ENCODE assay signal across 12 mouse cellular contexts in genomic region chr8:48615088-48615487, GRCm38 (mm10).
DNase-seq lines count a peak whose midpoint lies in the region; ATAC-seq and TF ChIP-seq lines count a peak whose summit lies in the region.
"Had no signal": no experiment of that assay in that cellular context is flagged by ENCODE, and none has a peak within 500 bp of the region (broad histone marks: within the 10 kb centered on the region; RNA-seq: fewer than 3 reads in every experiment).

No protein-coding gene starts in this region.

- intact Hi-C loops in heart, postnatal 10 days (cut with DNase I), result no loop called here
- intact Hi-C loops in heart, adult 2 months (cut with DNase I), result no loop called here

- no peak for TF ChIP-seq EP300 in heart, adult 2 months (IDR thresholded peaks at IDR 0.05; ENCODE audit: insufficient read depth, low read depth, low read length)
- TF ChIP-seq EP300 in ES-Bruce4 (IDR thresholded peaks at IDR 0.05; ENCODE audit: insufficient read depth, low read depth, low read length), result no peak

- H3K79me2 ChIP-seq in heart, adult 2 months (replicated peaks; ENCODE audit: control insufficient read depth, insufficient read depth, low read length), result no peaks in the 10 kb centered on the region

- DNase-seq in heart, postnatal 10 days, result peak; percentile 15 to 37
- no peak for DNase-seq in heart, adult 2 months
- peak; percentile 11 for DNase-seq in gastrocnemius, postnatal 10 days
- no peak for DNase-seq in liver
- no peak for DNase-seq in adrenal gland, adult 18-20 months (ENCODE audit: low spot score in 2 of 2)
- no peak for DNase-seq in neural tube, embryonic 10.5 days (ENCODE audit: extremely low spot score, low spot score)

- whole genome bisulfite sequencing in heart, adult 2 months, result 58% methylated on average over 8 of the region's 8 CpGs
- WGBS in embryonic facial prominence, embryonic 12.5 days, result 13% methylated on average over 8 of the region's 8 CpGs

- no peak overlapping the region for H3K27ac ChIP-seq in heart, adult 2 months
- peak overlapping the region; percentile 72 for H3K27ac ChIP-seq in ES-Bruce4 (ENCODE audit: insufficient read depth, low read length)
- H3K27ac ChIP-seq in embryonic facial prominence, embryonic 12.5 days, result peak overlapping the region; percentile 14
- H3K27ac ChIP-seq: heart, embryonic 13.5 days; intestine, embryonic 15.5 days; lung, embryonic 15.5 days had no signal

- no peak for ATAC-seq in embryonic facial prominence, embryonic 12.5 days (ENCODE audit: insufficient number of reproducible peaks, insufficient read depth, low FRiP score, low TSS enrichment)
- ATAC-seq: intestine, embryonic 15.5 days; Patski had no signal

- H3K9ac ChIP-seq in heart, adult 2 months (ENCODE audit: low read depth, low read length), result no peak overlapping the region
- H3K9ac ChIP-seq in ES-Bruce4 (ENCODE audit: low read depth, poor library complexity, severe bottlenecking), result no peak overlapping the region
- no peak overlapping the region for H3K9ac ChIP-seq in embryonic facial prominence, embryonic 12.5 days
- H3K9ac ChIP-seq: heart, embryonic 13.5 days; intestine, embryonic 15.5 days; lung, embryonic 15.5 days had no signal

- H3K36me3 ChIP-seq in heart, adult 2 months (ENCODE audit: control insufficient read depth, insufficient read depth, low read length), result no peaks in the 10 kb centered on the region
- no peaks in the 10 kb centered on the region for H3K36me3 ChIP-seq in ES-Bruce4 (ENCODE audit: control insufficient read depth, insufficient read depth, low read length, poor library complexity, severe bottlenecking)
- H3K36me3 ChIP-seq in embryonic facial prominence, embryonic 12.5 days, result no peaks in the 10 kb centered on the region
- H3K36me3 ChIP-seq: heart, embryonic 13.5 days; intestine, embryonic 15.5 days; lung, embryonic 15.5 days had no signal

- no peaks in the 10 kb centered on the region for H3K27me3 ChIP-seq in heart, adult 2 months (ENCODE audit: control insufficient read depth, insufficient read depth, low read length)
- no peaks in the 10 kb centered on the region; the same call in 1 of the 2 replicates for H3K27me3 ChIP-seq in ES-Bruce4 (ENCODE audit: control insufficient read depth, insufficient read depth, low read length, poor library complexity, severe bottlenecking)
- H3K27me3 ChIP-seq in embryonic facial prominence, embryonic 12.5 days, result no peaks in the 10 kb centered on the region
- H3K27me3 ChIP-seq: heart, embryonic 13.5 days; intestine, embryonic 15.5 days; lung, embryonic 15.5 days; Patski had no signal

- no peak overlapping the region for H3K4me3 ChIP-seq in heart, adult 2 months
- no peak overlapping the region for H3K4me3 ChIP-seq in ES-Bruce4 (ENCODE audit: low read depth, low read length)
- no peak overlapping the region for H3K4me3 ChIP-seq in embryonic facial prominence, embryonic 12.5 days
- H3K4me3 ChIP-seq: heart, embryonic 13.5 days; intestine, embryonic 15.5 days; lung, embryonic 15.5 days had no signal

- peaks cover 17% of the 10 kb centered on the region for H3K9me3 ChIP-seq in ES-Bruce4 (replicated peaks; ENCODE audit: control insufficient read depth, insufficient read depth, low read length, poor library complexity, severe bottlenecking)
- H3K9me3 ChIP-seq in embryonic facial prominence, embryonic 12.5 days, result no peaks in the 10 kb centered on the region
- H3K9me3 ChIP-seq: heart, embryonic 13.5 days; intestine, embryonic 15.5 days; lung, embryonic 15.5 days had no signal

- H3K4me2 ChIP-seq in embryonic facial prominence, embryonic 12.5 days (replicated peaks), result 0 out of 2 replicates have a peak overlapping the region, but pooled peaks have one; percentile 1
- H3K4me2 ChIP-seq: heart, embryonic 13.5 days; intestine, embryonic 15.5 days; lung, embryonic 15.5 days had no signal

- TF ChIP-seq POLR2A in heart, adult 2 months (IDR thresholded peaks at IDR 0.05; ENCODE audit: insufficient read depth, low read depth, low read length), result no peak
- TF ChIP-seq POLR2A in ES-Bruce4 (IDR thresholded peaks at IDR 0.05; ENCODE audit: insufficient read depth, low read length), result no peak

- H3K4me1 ChIP-seq in heart, adult 2 months (ENCODE audit: control insufficient read depth, insufficient read depth, low read length), result no peaks in the 10 kb centered on the region
- H3K4me1 ChIP-seq in ES-Bruce4 (ENCODE audit: control insufficient read depth, insufficient read depth, low read length), result peaks cover 4% of the 10 kb centered on the region
- peaks cover 41% of the 10 kb centered on the region for H3K4me1 ChIP-seq in embryonic facial prominence, embryonic 12.5 days
- H3K4me1 ChIP-seq: intestine, embryonic 15.5 days; lung, embryonic 15.5 days had no signal

- no peak for TF ChIP-seq CTCF in heart, adult 2 months (IDR thresholded peaks at IDR 0.05)
- TF ChIP-seq CTCF in ES-Bruce4 (IDR thresholded peaks at IDR 0.05; ENCODE audit: low read depth, low read length), result no peak

Comparison
In these comparisons a context has a peak if more than half of its experiments do, and no peak if none do; other contexts are left out.
1. DNase-seq: peak in heart, postnatal 10 days (2 of 2) and gastrocnemius, postnatal 10 days (single experiment); none in heart, adult 2 months (0 of 2), liver (single experiment), adrenal gland, adult 18-20 months (0 of 2) and neural tube, embryonic 10.5 days (single experiment).